Mouse (Mus musculus): ENCODE results near the gene Supt6.

Gene Supt6

GRCm38 (mm10) chr11:78245627-78246317 lies at the start of gene Supt6, which contains the start of gene Sdf2:
TSS of gene Supt6 (minus strand) at chr11:78245987.
TSS of gene Sdf2 (plus strand) at chr11:78245746.
- peak; percentile 89 for DNase-seq

GRCm38 (mm10) chr11:78294585-78294984 lies 48.8 kb upstream of the Supt6 start:
- no peak for DNase-seq

GRCm38 (mm10) chr11:78290654-78291053 lies 44.9 kb upstream of the Supt6 start, which contains the start of gene BC030499:
TSS of gene BC030499 (plus strand) at chr11:78290841.
- no peak for DNase-seq

- no peak for DNase-seq
Measured at GRCm38 (mm10) chr11:78289146-78289763, 43.5 kb upstream of the Supt6 start.

- no peak for DNase-seq
Measured at GRCm38 (mm10) chr11:78279586-78279985, 33.8 kb upstream of the Supt6 start.

GRCm38 (mm10) chr11:78278853-78279252 lies 33.1 kb upstream of the Supt6 start:
- no peak for DNase-seq

- DNase-seq = peak; percentile 23
Measured at GRCm38 (mm10) chr11:78276169-78276568, 30.4 kb upstream of the Supt6 start.

- DNase-seq = no peak
Measured at GRCm38 (mm10) chr11:78275596-78275995, 29.8 kb upstream of the Supt6 start.

GRCm38 (mm10) chr11:78271986-78272385 lies 26.2 kb upstream of the Supt6 start:
- no peak for DNase-seq

GRCm38 (mm10) chr11:78265571-78265970 lies 19.8 kb upstream of the Supt6 start:
- DNase-seq = no peak

- peak; percentile 65 for DNase-seq
Measured at GRCm38 (mm10) chr11:78262550-78262949, 16.8 kb upstream of the Supt6 start.

- DNase-seq = peak; percentile 97
Measured at GRCm38 (mm10) chr11:78261380-78262352, 15.9 kb upstream of the Supt6 start, which contains the start of gene 2610507B11Rik. TSS of gene 2610507B11Rik (plus strand) at chr11:78261752.

GRCm38 (mm10) chr11:78260489-78261258 lies 14.9 kb upstream of the Supt6 start:
- DNase-seq = no peak

- no peak for DNase-seq
Measured at GRCm38 (mm10) chr11:78256618-78257017, 10.8 kb upstream of the Supt6 start.

GRCm38 (mm10) chr11:78247727-78248140 lies 1.9 kb upstream of the Supt6 start:
- DNase-seq = no peak

- DNase-seq = no peak
Measured at GRCm38 (mm10) chr11:78247012-78247348, 1.2 kb upstream of the Supt6 start.

- no peak for DNase-seq
Measured at GRCm38 (mm10) chr11:78246318-78247011, 678 bp upstream of the Supt6 start.

- DNase-seq = no peak
Measured at GRCm38 (mm10) chr11:78245261-78245626, 543 bp downstream of the Supt6 start.

GRCm38 (mm10) chr11:78240193-78240857 lies 5.5 kb downstream of the Supt6 start:
- no peak for DNase-seq

GRCm38 (mm10) chr11:78231518-78231917 lies 14.3 kb downstream of the Supt6 start:
- DNase-seq = no peak

- no peak for DNase-seq
Measured at GRCm38 (mm10) chr11:78223586-78223985, 22.2 kb downstream of the Supt6 start.

Data from thymus, postnatal 14 days (tissue).